Mouse (Mus musculus): ENCODE measurements around the gene Sh3d19. TPM values are rescaled to one million over a fixed set of nuclear protein-coding genes. Genes with fewer than 3 reads are reported as not detected.

Sh3d19 gene
- total and polyA plus RNA-seq, 3 experiments = 0.16 to 0.76 (median 0.33) TPM

GRCm38 (mm10) chr3:86002423-86002822 lies 31.5 kb downstream of the Sh3d19 start, which contains the start of gene Prss48:
Prss48 (minus strand) TSS chr3:86002491.
- H3K36me3 ChIP-seq (replicated peaks in 1 of 2; ENCODE audit: control insufficient read depth in 1 of 2, insufficient read depth in 1 of 2, low read length in 1 of 2) = no peaks in the 10 kb centered on the region
- H3K9ac ChIP-seq (ENCODE audit: insufficient read depth, low read depth) = no peak within 1 kb of the TSS
- H3K4me3 ChIP-seq (replicated peaks in 1 of 3; ENCODE audit: low read depth in 2 of 3, low read length in 2 of 3, poor library complexity in 1 of 3) = no peak within 1 kb of the TSS
- TF ChIP-seq HCFC1 (IDR thresholded peaks at IDR 0.05; ENCODE audit: low read depth, low read length) (no peak), CTCF (conservative IDR thresholded peaks at IDR 0.05 in 1 of 2, IDR thresholded peaks at IDR 0.05 in 1 of 2; ENCODE audit: low read depth in 2 of 2, low read length in 2 of 2) (peak in 1 of 2 experiments; percentile 40; a peak in 2 of 4 replicates)
- H3K27ac ChIP-seq (ENCODE audit: insufficient read depth, low read depth) = no peak within 1 kb of the TSS
- no peaks in the 10 kb centered on the region for H3K79me2 ChIP-seq (replicated peaks; ENCODE audit: control insufficient read depth, extremely low read depth, insufficient read depth, poor library complexity, severe bottlenecking)
- H3K4me2 ChIP-seq (ENCODE audit: insufficient read depth, low read depth, poor library complexity, severe bottlenecking) = no peak within 1 kb of the TSS
- H3K27me3 ChIP-seq (replicated peaks) = no peaks in the 10 kb centered on the region
- dilution Hi-C loops (cut with MboI; ENCODE audit: extremely low pct_ligation_motif_present, extremely low pct_unique_long_range_greater_than_20kb, low sequenced_read_pairs) (no loop called here), in situ Hi-C loops (cut with MboI; ENCODE audit: low pct_ligation_motif_present, low pct_unique_long_range_greater_than_20kb, low sequenced_read_pairs) (no loop called here)
- no peaks in the 10 kb centered on the region for H3K9me3 ChIP-seq (replicated peaks; ENCODE audit: low read length)
- no peaks in the 10 kb centered on the region for H3K4me1 ChIP-seq (ENCODE audit: control insufficient read depth in 1 of 2, insufficient read depth in 2 of 2)
- no peak for DNase-seq (ENCODE audit: extremely low read depth)

GRCm38 (mm10) chr3:86002940-86003339 lies 32.0 kb downstream of the Sh3d19 start:
- Histone ChIP-seq H3K9me3 (replicated peaks; ENCODE audit: low read length) (no peaks in the 10 kb centered on the region), H3K27ac (ENCODE audit: insufficient read depth, low read depth) (no peak overlapping the region), H3K27me3 (replicated peaks) (no peaks in the 10 kb centered on the region), H3K4me3 (replicated peaks in 1 of 3; ENCODE audit: low read depth in 2 of 3, low read length in 2 of 3, poor library complexity in 1 of 3) (no peak overlapping the region), H3K9ac (ENCODE audit: insufficient read depth, low read depth) (no peak overlapping the region), H3K79me2 (replicated peaks; ENCODE audit: control insufficient read depth, extremely low read depth, insufficient read depth, poor library complexity, severe bottlenecking) (no peaks in the 10 kb centered on the region), H3K36me3 (replicated peaks in 1 of 2; ENCODE audit: control insufficient read depth in 1 of 2, insufficient read depth in 1 of 2, low read length in 1 of 2) (no peaks in the 10 kb centered on the region), H3K4me1 (ENCODE audit: control insufficient read depth in 1 of 2, insufficient read depth in 2 of 2) (no peaks in the 10 kb centered on the region), H3K4me2 (ENCODE audit: insufficient read depth, low read depth, poor library complexity, severe bottlenecking) (no peak overlapping the region)
- in situ Hi-C loops (cut with MboI; ENCODE audit: low pct_ligation_motif_present, low pct_unique_long_range_greater_than_20kb, low sequenced_read_pairs) = no loop called here
- dilution Hi-C loops (cut with MboI; ENCODE audit: extremely low pct_ligation_motif_present, extremely low pct_unique_long_range_greater_than_20kb, low sequenced_read_pairs) = no loop called here
- DNase-seq (ENCODE audit: extremely low read depth) = no peak
- TF ChIP-seq ETS1 (conservative IDR thresholded peaks at IDR 0.05; ENCODE audit: low read depth, low read length) (no peak), MXI1 (IDR thresholded peaks at IDR 0.05; ENCODE audit: low read depth, low read length) (no peak), SMC3 (IDR thresholded peaks at IDR 0.05; ENCODE audit: low read depth, low read length) (no peak), POLR2AphosphoS2 (IDR thresholded peaks at IDR 0.05; ENCODE audit: low read depth, low read length) (no peak), MAX (IDR thresholded peaks at IDR 0.05; ENCODE audit: low read length) (no peak), JUN (IDR thresholded peaks at IDR 0.05; ENCODE audit: insufficient read depth, low read depth, low read length) (no peak), ZC3H11A (IDR thresholded peaks at IDR 0.05; ENCODE audit: low read depth, low read length) (no peak), ZMIZ1 (IDR thresholded peaks at IDR 0.05; ENCODE audit: low read depth, low read length) (no peak), POLR2A (IDR thresholded peaks at IDR 0.05; ENCODE audit: low read depth, low read length) (no peak), RCOR1 (conservative IDR thresholded peaks at IDR 0.05; ENCODE audit: low read depth, low read length) (no peak), TCF12 (IDR thresholded peaks at IDR 0.05; ENCODE audit: low read depth, low read length) (no peak), BHLHE40 (IDR thresholded peaks at IDR 0.05; ENCODE audit: low read depth, low read length) (no peak), JUND (conservative IDR thresholded peaks at IDR 0.05; ENCODE audit: low read depth, low read length) (no peak)

- Histone ChIP-seq H3K9me3 (replicated peaks; ENCODE audit: low read length) (no peaks in the 10 kb centered on the region), H3K36me3 (replicated peaks in 1 of 2; ENCODE audit: control insufficient read depth in 1 of 2, insufficient read depth in 1 of 2, low read length in 1 of 2) (no peaks in the 10 kb centered on the region), H3K4me3 (replicated peaks in 1 of 3; ENCODE audit: low read depth in 2 of 3, low read length in 2 of 3, poor library complexity in 1 of 3) (no peak overlapping the region), H3K4me1 (ENCODE audit: control insufficient read depth in 1 of 2, insufficient read depth in 2 of 2) (no peaks in the 10 kb centered on the region), H3K9ac (ENCODE audit: insufficient read depth, low read depth) (no peak overlapping the region), H3K27me3 (replicated peaks) (no peaks in the 10 kb centered on the region), H3K79me2 (replicated peaks; ENCODE audit: control insufficient read depth, extremely low read depth, insufficient read depth, poor library complexity, severe bottlenecking) (no peaks in the 10 kb centered on the region), H3K4me2 (ENCODE audit: insufficient read depth, low read depth, poor library complexity, severe bottlenecking) (no peak overlapping the region), H3K27ac (ENCODE audit: insufficient read depth, low read depth) (no peak overlapping the region)
- dilution Hi-C loops (cut with MboI; ENCODE audit: extremely low pct_ligation_motif_present, extremely low pct_unique_long_range_greater_than_20kb, low sequenced_read_pairs) = no loop called here
- TF ChIP-seq CTCF (conservative IDR thresholded peaks at IDR 0.05 in 1 of 2, IDR thresholded peaks at IDR 0.05 in 1 of 2; ENCODE audit: low read depth in 2 of 2, low read length in 2 of 2) = no peak
- no peak for TF ChIP-seq POLR2A (IDR thresholded peaks at IDR 0.05; ENCODE audit: low read depth, low read length)
- no peak for TF ChIP-seq ZC3H11A (IDR thresholded peaks at IDR 0.05; ENCODE audit: low read depth, low read length)
- no peak for TF ChIP-seq RCOR1 (conservative IDR thresholded peaks at IDR 0.05; ENCODE audit: low read depth, low read length)
- no peak for TF ChIP-seq RAD21 (IDR thresholded peaks at IDR 0.05; ENCODE audit: low read depth, low read length)
- TF ChIP-seq KAT2A (IDR thresholded peaks at IDR 0.05; ENCODE audit: insufficient replicate concordance, low read length) = no peak
- TF ChIP-seq JUN (IDR thresholded peaks at IDR 0.05; ENCODE audit: insufficient read depth, low read depth, low read length) = no peak
- no peak for TF ChIP-seq CHD1 (IDR thresholded peaks at IDR 0.05; ENCODE audit: low read depth, low read length)
- TF ChIP-seq USF2 (conservative IDR thresholded peaks at IDR 0.05; ENCODE audit: low read depth, low read length) = no peak
- TF ChIP-seq JUND (conservative IDR thresholded peaks at IDR 0.05; ENCODE audit: low read depth, low read length) = no peak
- no peak for TF ChIP-seq PAX5 (IDR thresholded peaks at IDR 0.05; ENCODE audit: low read length)
- TF ChIP-seq USF1 (IDR thresholded peaks at IDR 0.05; ENCODE audit: low read depth, low read length) = no peak
- TF ChIP-seq MAFK (IDR thresholded peaks at IDR 0.05; ENCODE audit: insufficient replicate concordance, low read length) = no peak
- DNase-seq (ENCODE audit: extremely low read depth) = no peak
- in situ Hi-C loops (cut with MboI; ENCODE audit: low pct_ligation_motif_present, low pct_unique_long_range_greater_than_20kb, low sequenced_read_pairs) = no loop called here
These were observed 33.8 kb downstream of the Sh3d19 start for GRCm38 (mm10) chr3:86004751-86005150.
